Mouse (Mus musculus) erythroblast, embryonic 14.5 days (primary cell): ENCODE data around the gene Hoxb4.

Experiments used
- GATA1 ChIP-seq: IDR thresholded peaks from 2 replicates; pipeline ENCODE4 v1.6.1; 2012; ENCODE audit warnings: low read length, inconsistent platforms, mixed read lengths
- TAL1 ChIP-seq: IDR thresholded peaks from 3 replicates; pipeline ENCODE4 v1.6.1; 2012; ENCODE audit warnings: low read length, inconsistent platforms, mixed read lengths

- TF ChIP-seq TAL1 (no peak), GATA1 (no peak)
These were observed 26.1 kb upstream of the Hoxb4 start, which contains the start of gene Hoxb6 for GRCm38 (mm10) chr11:96291681-96292564.
